Mouse (Mus musculus) 3T3-L1 (cell line): ENCODE data around the gene Dpy19l2.
A peak's percentile ranks its signal among the peaks of the same experiment; 100 is the strongest.
"Not testable (repeated sequence)": the region's sequence is repeated elsewhere in the genome, so short reads cannot be mapped to it uniquely, and the experiment has no call there.

Source experiments
- DNase-seq: peaks from one replicate; pipeline ENCODE4 v3.0.0-alpha.2; 2015; ENCODE audit warnings: low read depth, low spot score

The Dpy19l2 gene

DNA sequence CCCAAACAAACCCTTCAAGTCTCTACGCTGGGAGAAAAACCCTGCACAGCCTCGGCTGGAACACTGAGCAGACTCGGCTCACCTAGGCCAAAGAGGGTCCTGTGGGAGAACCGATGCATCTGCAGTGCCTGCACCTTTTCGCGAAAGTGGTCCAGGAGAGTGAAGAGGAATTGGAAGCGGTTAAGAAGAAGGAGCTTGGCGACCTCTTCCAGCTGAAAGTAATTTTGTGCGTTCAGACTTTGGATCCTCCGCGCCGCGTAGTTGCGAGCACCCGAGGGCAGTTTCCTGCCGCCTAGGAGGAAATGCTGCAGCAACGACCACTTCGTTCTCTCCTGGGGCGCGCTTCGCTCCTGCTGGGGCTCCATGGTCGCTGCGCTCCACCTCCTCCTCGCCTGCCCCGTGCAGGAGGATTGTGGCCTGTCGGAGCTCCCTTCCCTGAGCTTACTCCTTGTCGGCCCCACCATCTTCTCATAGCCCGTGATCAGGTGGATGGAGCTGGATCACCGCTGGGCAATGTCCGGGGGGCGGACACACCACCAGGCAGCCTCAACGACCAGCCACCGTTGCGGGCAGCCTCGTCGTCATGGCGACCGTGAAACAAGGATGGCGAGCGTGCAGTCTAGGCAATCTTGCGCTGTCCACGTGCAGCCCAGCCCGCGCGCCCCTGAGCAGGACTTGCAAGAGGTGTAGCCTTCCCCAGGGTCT lies at the start of gene Dpy19l2:
Gene Dpy19l2, minus strand, starts transcription at position 594 of the 705 bp plus-strand sequence.
- DNase-seq = no peak

GRCm38 (mm10) chr9:24744958-24745357 lies 48.9 kb upstream of the Dpy19l2 start:
- DNase-seq = no peak

- DNase-seq = peak; percentile 30
Observed at GRCm38 (mm10) chr9:24701246-24701645, 5.2 kb upstream of the Dpy19l2 start.

DNA sequence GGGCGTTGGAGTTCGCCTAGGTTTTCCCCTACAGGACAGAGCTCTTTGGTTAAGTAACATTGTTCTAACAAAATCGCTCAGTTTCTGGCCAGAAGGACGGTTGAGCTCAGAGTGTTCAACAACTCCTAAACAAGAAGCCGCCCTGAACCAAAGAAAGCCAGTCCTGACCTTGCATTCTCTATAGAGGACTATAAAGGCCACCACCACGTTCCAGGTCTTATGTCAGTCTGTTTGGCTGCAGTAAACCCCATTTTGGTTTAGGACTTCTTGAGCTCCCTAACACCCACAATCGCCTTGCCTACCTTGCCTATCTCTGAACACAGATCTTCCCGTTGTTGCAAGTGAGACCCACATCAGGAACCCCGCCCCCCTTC lies 299 bp upstream of the Dpy19l2 start:
- no peak for DNase-seq

- not testable (repeated sequence) for DNase-seq
Observed at GRCm38 (mm10) chr9:24637341-24637740, 58.8 kb downstream of the Dpy19l2 start.

DNA sequence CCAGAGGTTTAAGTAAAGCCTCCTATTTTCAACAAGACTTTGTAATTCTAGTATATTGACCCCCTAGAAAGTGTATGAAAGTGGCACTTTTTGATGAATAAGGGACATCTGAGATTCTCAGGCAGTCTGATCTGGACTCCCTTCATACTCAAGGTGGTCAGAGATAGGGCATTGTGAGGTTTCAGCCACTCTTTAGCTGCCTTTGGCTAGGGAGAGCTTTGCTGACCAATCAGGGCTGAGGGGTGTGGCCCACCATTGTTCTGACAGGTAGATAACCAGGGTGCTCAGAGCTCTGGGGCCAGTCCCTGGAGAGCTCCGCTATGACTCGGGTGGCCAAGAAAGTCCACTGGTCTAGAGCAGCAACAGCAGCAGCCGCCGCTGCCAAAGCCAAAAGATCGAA lies 71.2 kb downstream of the Dpy19l2 start, which contains the start of gene Cypt4:
Gene Cypt4, plus strand, starts transcription at position 301 of the 400 bp plus-strand sequence.
- no peak for DNase-seq

GRCm38 (mm10) chr9:24538159-24538558 lies 157.9 kb downstream of the Dpy19l2 start:
- DNase-seq = peak; percentile 31

GRCm38 (mm10) chr9:24516575-24517139 lies 179.4 kb downstream of the Dpy19l2 start:
- peak; percentile 76 for DNase-seq

- no peak for DNase-seq
Observed at GRCm38 (mm10) chr9:24514078-24514469, 182.0 kb downstream of the Dpy19l2 start.

DNA sequence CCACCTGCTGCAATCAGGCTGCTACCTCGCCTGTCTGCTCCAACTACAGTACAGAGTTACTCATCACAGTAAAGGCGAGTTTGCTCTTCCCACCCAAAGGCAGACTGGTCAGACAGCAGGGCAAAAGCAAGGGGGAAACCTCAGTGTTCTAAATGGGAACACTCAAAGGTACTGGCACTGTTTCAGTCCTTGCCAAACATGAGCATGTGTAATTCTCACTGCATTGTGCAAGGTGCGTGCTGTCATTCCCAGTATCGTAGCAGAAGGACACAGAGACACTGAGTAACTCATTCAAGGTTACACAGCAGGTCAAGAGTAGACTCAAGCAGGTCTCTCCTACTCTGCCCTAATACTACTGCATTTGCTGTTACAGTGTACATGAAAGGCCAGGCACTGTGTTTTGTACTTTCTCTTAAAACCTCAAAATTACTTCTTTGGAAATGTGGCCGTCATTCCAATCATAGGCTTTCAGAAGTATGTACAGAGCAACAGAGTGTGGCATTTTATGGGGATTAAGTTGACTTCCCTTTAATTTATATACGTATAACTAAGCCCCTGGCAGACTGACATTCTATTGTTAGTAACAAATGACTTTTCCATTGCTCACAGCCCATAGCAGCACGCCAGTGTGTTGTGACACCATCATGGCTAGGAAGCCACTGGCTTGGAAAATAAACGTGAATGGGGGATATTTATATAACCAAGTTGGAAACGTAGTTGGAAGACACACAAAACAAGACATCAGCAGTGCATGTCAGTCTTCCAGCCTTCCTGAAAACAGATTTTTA lies 182.6 kb downstream of the Dpy19l2 start:
- DNase-seq = no peak

- no peak for DNase-seq
Observed at GRCm38 (mm10) chr9:24512121-24512539, 184.0 kb downstream of the Dpy19l2 start.

DNA sequence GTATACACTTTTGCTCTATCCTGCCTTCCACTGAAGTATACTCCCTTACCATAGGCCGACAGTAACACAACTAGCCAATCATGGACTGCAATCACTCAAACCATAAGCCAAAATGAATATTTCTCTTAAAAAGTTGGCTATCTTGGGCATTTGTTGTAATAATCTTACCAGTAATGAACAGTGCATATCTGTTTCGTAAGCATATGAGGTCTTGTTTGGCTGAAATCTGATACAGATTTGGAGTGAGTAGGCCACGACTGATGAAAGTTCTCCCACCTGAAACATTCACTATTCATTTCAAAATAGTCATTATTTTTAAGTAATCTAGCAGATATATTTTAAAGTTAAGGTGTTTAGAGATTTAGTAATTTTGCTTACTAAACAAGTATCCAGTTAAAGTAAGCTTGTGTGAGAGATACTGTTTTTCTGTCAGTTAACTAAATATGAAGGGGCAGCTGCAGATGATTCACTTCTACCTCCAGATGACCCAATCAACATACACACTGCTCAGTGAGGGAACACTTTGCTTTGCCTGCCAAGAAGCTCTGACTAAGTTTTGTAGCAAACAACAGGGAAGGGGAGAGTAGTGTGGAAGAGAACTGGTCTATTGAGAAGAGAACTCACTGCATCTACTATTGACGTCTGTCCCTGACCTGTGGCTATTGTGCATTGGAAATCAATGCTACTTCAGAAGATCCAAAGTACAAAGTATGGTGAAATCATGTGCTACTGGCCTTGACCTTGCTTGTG lies 184.5 kb downstream of the Dpy19l2 start:
- peak; percentile 89 for DNase-seq

DNA sequence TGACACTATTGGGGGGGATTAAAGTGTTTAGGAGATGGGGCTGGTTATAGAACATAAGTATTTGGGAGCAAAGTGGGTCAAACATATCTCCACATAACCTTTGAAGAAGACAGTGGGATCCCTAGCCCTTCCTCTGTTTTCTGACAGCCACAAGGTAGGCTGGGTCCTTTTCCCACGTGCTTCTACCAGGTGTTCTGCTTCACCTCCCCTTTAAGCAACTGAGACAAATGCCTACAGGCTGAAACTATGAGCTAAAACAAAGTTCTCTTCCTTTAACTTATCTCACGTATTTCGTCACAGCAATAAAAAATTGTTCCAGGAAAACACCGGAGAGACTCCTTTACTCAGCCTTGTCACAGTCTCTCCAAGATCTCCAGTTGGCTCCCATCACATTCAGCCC lies 187.2 kb downstream of the Dpy19l2 start:
- DNase-seq = no peak
